Comparison of ENCODE assay signal across 9 mouse cellular contexts in the genomic region with DNA sequence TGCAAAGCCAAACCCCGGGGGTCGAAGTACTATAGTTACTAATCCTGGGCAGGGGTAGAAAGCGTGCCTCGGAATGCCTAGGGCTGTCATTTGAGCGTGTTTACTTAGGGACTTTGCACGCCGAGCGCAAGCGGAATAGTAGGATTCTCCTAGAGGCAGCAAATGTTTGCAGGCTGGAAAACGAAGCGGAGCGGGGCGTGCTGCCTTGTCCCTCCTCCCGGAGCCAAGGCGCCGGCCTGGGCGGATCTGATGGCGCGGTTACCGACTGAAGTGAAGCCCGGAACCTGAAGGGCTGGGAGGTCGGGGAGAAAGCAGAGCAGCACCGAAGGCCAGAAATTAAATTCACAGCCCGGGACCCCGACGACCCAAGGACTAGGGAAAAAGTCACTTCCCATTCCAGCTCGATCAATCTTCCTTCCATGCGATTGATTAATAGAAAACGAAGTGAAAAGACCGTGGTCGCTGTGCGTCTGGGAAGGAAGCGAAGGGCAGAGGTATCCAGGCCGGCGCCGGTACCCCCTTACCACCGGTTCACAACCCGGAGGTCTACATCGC. TPM values are rescaled to one million over a fixed set of nuclear protein-coding genes. Genes with fewer than 3 reads are reported as not detected.
DNase-seq lines count a peak whose midpoint lies in the region; ATAC-seq and TF ChIP-seq lines count a peak whose summit lies in the region.
"Had no signal": no experiment of that assay in that cellular context is flagged by ENCODE, and none has a peak within 500 bp of the region (broad histone marks: within the 10 kb centered on the region; RNA-seq: fewer than 3 reads in every experiment).

No protein-coding gene starts in this region.

- peak overlapping the region; percentile 83 for H3K4me3 ChIP-seq in megakaryocyte, embryonic 14.5 days (replicated peaks)
- H3K4me3 ChIP-seq in liver, embryonic 16.5 days (ENCODE audit: low read depth, low read length), result peak overlapping the region; percentile 15
- peak overlapping the region; percentile 27 for H3K4me3 ChIP-seq in stomach, postnatal 0 days (ENCODE audit: low read depth, low read length)
- H3K4me3 ChIP-seq: myocyte had no signal

- WGBS in liver, embryonic 16.5 days (ENCODE audit: insufficient replicate concordance), result under 1% methylated on average over 39 of the region's 39 CpGs
- 2% methylated on average over 39 of the region's 39 CpGs for whole genome bisulfite sequencing in stomach, postnatal 0 days

- H3K27me3 ChIP-seq in megakaryocyte, embryonic 14.5 days (replicated peaks), result peaks cover 97% of the 10 kb centered on the region
- H3K27me3 ChIP-seq in liver, embryonic 16.5 days (ENCODE audit: control insufficient read depth, insufficient read depth, low read depth, low read length), result peaks cover 100% of the 10 kb centered on the region
- peaks cover 19% of the 10 kb centered on the region; the same call in 1 of the 2 replicates for H3K27me3 ChIP-seq in stomach, postnatal 0 days (ENCODE audit: control insufficient read depth, insufficient read depth, low read length)

- peaks cover under 1% of the 10 kb centered on the region; the same call in 1 of the 2 replicates for H3K9me3 ChIP-seq in megakaryocyte, embryonic 14.5 days
- H3K9me3 ChIP-seq in liver, embryonic 16.5 days (replicated peaks; ENCODE audit: control insufficient read depth, low read length), result no peaks in the 10 kb centered on the region
- no peaks in the 10 kb centered on the region for H3K9me3 ChIP-seq in stomach, postnatal 0 days (ENCODE audit: control insufficient read depth, low read length)

- TF ChIP-seq EP300 in stomach, postnatal 0 days (optimal IDR thresholded peaks at IDR 0.05), result no peak

- peaks cover 74% of the 10 kb centered on the region for H3K4me1 ChIP-seq in megakaryocyte, embryonic 14.5 days
- H3K4me1 ChIP-seq in liver, embryonic 16.5 days (ENCODE audit: control insufficient read depth, low read depth, low read length), result no peaks in the 10 kb centered on the region; the same call in none of the 2 replicates
- H3K4me1 ChIP-seq in stomach, postnatal 0 days (replicated peaks; ENCODE audit: control insufficient read depth, insufficient read depth), result peaks cover 4% of the 10 kb centered on the region; the same call in 1 of the 2 replicates

- ATAC-seq in megakaryocyte, adult 5-6 weeks (ENCODE audit: poor library complexity, severe bottlenecking), result no peak
- no peak for ATAC-seq in liver, embryonic 16.5 days (ENCODE audit: low read depth)
- ATAC-seq in stomach, postnatal 0 days (ENCODE audit: low FRiP score, low TSS enrichment), result no peak

- no peak overlapping the region for H3K9ac ChIP-seq in liver, embryonic 16.5 days (ENCODE audit: low read depth, low read length)
- peak overlapping the region; percentile 18; the same call in 1 of the 2 replicates for H3K9ac ChIP-seq in stomach, postnatal 0 days (ENCODE audit: low read length)

- H3K36me3 ChIP-seq in megakaryocyte, embryonic 14.5 days (replicated peaks; ENCODE audit: low read length), result no peaks in the 10 kb centered on the region
- H3K36me3 ChIP-seq in liver, embryonic 16.5 days (ENCODE audit: control insufficient read depth, insufficient read depth), result no peaks in the 10 kb centered on the region
- H3K36me3 ChIP-seq in stomach, postnatal 0 days (ENCODE audit: control insufficient read depth, insufficient read depth, low read length), result no peaks in the 10 kb centered on the region

- peak overlapping the region; percentile 34 for H3K4me2 ChIP-seq in liver, embryonic 16.5 days (ENCODE audit: low read depth, low read length)
- peak overlapping the region; percentile 52 for H3K4me2 ChIP-seq in stomach, postnatal 0 days (replicated peaks; ENCODE audit: low read depth)

- peak; percentile 68 for DNase-seq in embryo, embryonic 11 days
- peak; percentile 48 to 50 for DNase-seq in heart, postnatal 36 days
- peak; percentile 40 for DNase-seq in stomach, postnatal 0 days (ENCODE audit: low spot score)
- no peak for DNase-seq in urinary bladder, postnatal 36 days (ENCODE audit: low spot score in 2 of 2)
- no peak for DNase-seq in left cerebral cortex, postnatal 14 days (ENCODE audit: low spot score in 2 of 2)

- intact Hi-C loops in heart, postnatal 36 days (cut with DNase I), result loop anchor here (10.0 kb wide), 1 partner anchor 1208 kb away; no protein-coding TSS in a partner anchor
- intact Hi-C loops in left cerebral cortex, postnatal 14 days (cut with DNase I), result loop anchor here (10.0 kb wide), 1 partner anchor 1208 kb away; no protein-coding TSS in a partner anchor

- H3K27ac ChIP-seq in liver, embryonic 16.5 days (ENCODE audit: low read length), result no peak overlapping the region
- H3K27ac ChIP-seq in stomach, postnatal 0 days (replicated peaks), result no peak overlapping the region

- TF ChIP-seq CTCF in stomach, postnatal 0 days (IDR thresholded peaks at IDR 0.05; ENCODE audit: low read depth), result no peak

RNA-seq across cellular contexts. Expression of gene 4930412O13Rik, which starts 1.4 kb away (rescaled TPM):
- not detected in 2 replicates for polyA plus RNA-seq in megakaryocyte, embryonic 14.5 days (2012; ENCODE audit: insufficient read depth, low replicate concordance)
- total RNA-seq in megakaryocyte, adult 5-6 weeks (2015), result not detected in 2 replicates
- not detected in 2 replicates for total RNA-seq in megakaryocyte, adult 5-6 weeks (2017)
- total RNA-seq in heart, postnatal 36 days (2021), result not detected
- polyA plus RNA-seq in liver, embryonic 16.5 days (2015; fragmentation: Nextera tagmentation; extraction: Ambion mirVana), result not detected in 2 replicates
- polyA plus RNA-seq in stomach, postnatal 0 days (2015; fragmentation: Nextera tagmentation; extraction: Ambion mirVana), result not detected in 2 replicates
- total RNA-seq in left cerebral cortex, postnatal 14 days (2021), result not detected
- polyA plus RNA-seq: myocyte had no signal

RNA-seq across cellular contexts. Expression of gene 9230102O04Rik, which starts 6.9 kb away (rescaled TPM):
- not detected in 2 replicates for polyA plus RNA-seq in megakaryocyte, embryonic 14.5 days (2012; ENCODE audit: insufficient read depth, low replicate concordance)
- not detected in 2 replicates for total RNA-seq in megakaryocyte, adult 5-6 weeks (2015)
- total RNA-seq in megakaryocyte, adult 5-6 weeks (2017), result not detected in 2 replicates
- total RNA-seq in heart, postnatal 36 days (2021), result not detected
- polyA plus RNA-seq in liver, embryonic 16.5 days (2015; fragmentation: Nextera tagmentation; extraction: Ambion mirVana), result not detected in 2 replicates
- not detected in 2 replicates for polyA plus RNA-seq in stomach, postnatal 0 days (2015; fragmentation: Nextera tagmentation; extraction: Ambion mirVana)
- total RNA-seq in left cerebral cortex, postnatal 14 days (2021), result not detected
- polyA plus RNA-seq: myocyte had no signal

RNA-seq across cellular contexts. Expression of gene Gata3, which starts 7.4 kb away (rescaled TPM):
- 0.36 TPM in 1 of 2 replicates, not detected in the other for polyA plus RNA-seq in megakaryocyte, embryonic 14.5 days (2012; ENCODE audit: insufficient read depth, low replicate concordance)
- total RNA-seq in megakaryocyte, adult 5-6 weeks (2015), result 0.45 and 0.98 TPM in 2 replicates
- total RNA-seq in megakaryocyte, adult 5-6 weeks (2017), result 0.49 and 1.2 TPM in 2 replicates
- 1 to 10 TPM in 1 of 2 experiments, under 1 TPM in 1; 0.47 to 2.2 TPM for total RNA-seq in heart, postnatal 36 days (2021)
- polyA plus RNA-seq in liver, embryonic 16.5 days (2015; fragmentation: Nextera tagmentation; extraction: Ambion mirVana), result 0.97 and 1.1 TPM in 2 replicates
- 7.5 and 8.9 TPM in 2 replicates for polyA plus RNA-seq in stomach, postnatal 0 days (2015; fragmentation: Nextera tagmentation; extraction: Ambion mirVana)
- under 1 TPM in 1 of 2 experiments, not detected in 1; 0.17 TPM for total RNA-seq in left cerebral cortex, postnatal 14 days (2021)

Comparison
In these comparisons a context has a peak if more than half of its experiments do, and no peak if none do; other contexts are left out.
1. H3K4me3 ChIP-seq: peak in every context shown above with its lines; median percentile 83 in megakaryocyte, embryonic 14.5 days; 27 in stomach, postnatal 0 days; 15 in liver, embryonic 16.5 days.
2. DNase-seq: peak in embryo, embryonic 11 days (single experiment), heart, postnatal 36 days (2 of 2) and stomach, postnatal 0 days (single experiment); none in urinary bladder, postnatal 36 days (0 of 2) and left cerebral cortex, postnatal 14 days (0 of 2).